Mouse (Mus musculus) spleen, adult 2 months (tissue): ENCODE results near the gene Grip1.

Experiments
- CTCF ChIP-seq: fragments of 200-500 bp; IDR thresholded peaks from 2 replicates; pipeline ENCODE4 v1.5.1; 2011; ENCODE audit warnings: mild to moderate bottlenecking, inconsistent platforms; ENCODE audit not compliant: insufficient read depth, insufficient read length, insufficient replicate concordance; ENCODE audit errors: extremely low read depth
- POLR2A ChIP-seq: fragments of 200-500 bp; IDR thresholded peaks from 2 replicates; pipeline ENCODE4 v1.6.1; 2011; ENCODE audit warnings: low read depth, low read length, inconsistent platforms

GRCm38 (mm10) chr10:119421418-119421817 is 32.2 kb upstream of the Grip1 start:
- no peak for TF ChIP-seq CTCF
- TF ChIP-seq POLR2A = no peak
